Mouse (Mus musculus) heart, embryonic 12.5 days (tissue): Measurements from ENCODE around the gene Zfp978. TPM values are rescaled to one million over a fixed set of nuclear protein-coding genes. Genes with fewer than 3 reads are reported as not detected.
"Not testable (repeated sequence)": the region's sequence is repeated elsewhere in the genome, so short reads cannot be mapped to it uniquely, and the experiment has no call there.

Experiments
- ATAC-seq: fragments of 200-750 bp; cut with Nextera tagmentation; 2 replicates; pipeline ENCODE4 v1.8.0; 2017; ENCODE audit warnings: moderate TSS enrichment, moderate library complexity; ENCODE audit not compliant: insufficient number of reproducible peaks, low FRiP score
- H3K27ac ChIP-seq: fragments of 300-500 bp; sonication (generic); 2 replicates; pipeline ENCODE4 v1.5.1; 2016; ENCODE audit warnings: mild to moderate bottlenecking, moderate library complexity; ENCODE audit not compliant: poor library complexity, severe bottlenecking
- H3K27me3 ChIP-seq: fragments of 300-500 bp; sonication (generic); replicated peaks from 2 replicates; pipeline ENCODE4 v1.6.1; 2016; ENCODE audit warnings: mild to moderate bottlenecking, moderate library complexity
- H3K36me3 ChIP-seq: fragments of 300-500 bp; sonication (generic); 2 replicates; pipeline ENCODE4 v1.6.1; 2016; ENCODE audit warnings: mild to moderate bottlenecking, moderate library complexity
- H3K4me1 ChIP-seq: fragments of 300-500 bp; sonication (generic); replicated peaks from 2 replicates; pipeline ENCODE4 v1.6.1; 2016; ENCODE audit warnings: mild to moderate bottlenecking
- H3K4me2 ChIP-seq: fragments of 300-500 bp; sonication (generic); 2 replicates; pipeline ENCODE4 v1.6.1; 2016; ENCODE audit warnings: mild to moderate bottlenecking, moderate library complexity
- H3K4me3 ChIP-seq: fragments of 300-500 bp; sonication (generic); 2 replicates; pipeline ENCODE4 v1.5.1; 2016; ENCODE audit warnings: mild to moderate bottlenecking
- H3K9ac ChIP-seq: fragments of 300-500 bp; sonication (generic); 2 replicates; pipeline ENCODE4 v1.6.1; 2016; ENCODE audit warnings: mild to moderate bottlenecking, moderate library complexity
- H3K9me3 ChIP-seq: fragments of 300-500 bp; sonication (generic); replicated peaks from 2 replicates; pipeline ENCODE4 v1.6.1; 2016; ENCODE audit warnings: mild to moderate bottlenecking, moderate library complexity
- WGBS: fragments of 180-500 bp; shearing (Covaris S2); methylation state at CpG from one replicate; pipeline ENCODE4 v1.1.7; 2016; 5-methylcytosine and 5-hydroxymethylcytosine counted together
- polyA plus RNA-seq: library from polyadenylated mRNA; unstranded; fragments of >200 nt; fragmentation: Nextera tagmentation; extraction: Ambion mirVana; gene quantifications from 2 replicates; pipeline ENCODE4 v1.2.1, GENCODE M21; 2016

Gene Zfp978
- polyA plus RNA-seq, 1 experiment from 2014 or later, result 0.49 TPM

GRCm38 (mm10) chr4:147343042-147343908, 17.8 kb upstream of the Zfp978 start:
- H3K4me1 ChIP-seq, H3K9ac ChIP-seq, H3K27me3 ChIP-seq, H3K27ac ChIP-seq, H3K36me3 ChIP-seq, H3K4me3 ChIP-seq, H3K4me2 ChIP-seq: not testable (repeated sequence)
- peaks cover 54% of the 10 kb centered on the region for H3K9me3 ChIP-seq
- ATAC-seq, result peak; percentile 89
- WGBS, result 67% methylated on average over 6 of the region's 6 CpGs

- not testable (repeated sequence) for H3K9ac ChIP-seq, H3K36me3 ChIP-seq, H3K4me2 ChIP-seq, ATAC-seq, H3K4me3 ChIP-seq, H3K27ac ChIP-seq, H3K27me3 ChIP-seq, H3K4me1 ChIP-seq
- peaks cover 61% of the 10 kb centered on the region for H3K9me3 ChIP-seq
- WGBS, result 80% methylated on average over 2 of the region's 2 CpGs
Measured at GRCm38 (mm10) chr4:147345061-147345554, 16.0 kb upstream of the Zfp978 start.

GRCm38 (mm10) chr4:147346361-147347035, 14.6 kb upstream of the Zfp978 start:
- H3K27ac ChIP-seq, H3K4me2 ChIP-seq, ATAC-seq, H3K9ac ChIP-seq, H3K36me3 ChIP-seq, H3K27me3 ChIP-seq, H3K4me1 ChIP-seq, H3K4me3 ChIP-seq: not testable (repeated sequence)
- 64% methylated on average over 4 of the region's 4 CpGs for WGBS
- H3K9me3 ChIP-seq, result peaks cover 62% of the 10 kb centered on the region

GRCm38 (mm10) chr4:147347300-147347699, 13.8 kb upstream of the Zfp978 start:
- H3K4me1 ChIP-seq, H3K4me3 ChIP-seq, H3K9ac ChIP-seq, H3K4me2 ChIP-seq, H3K36me3 ChIP-seq, H3K27me3 ChIP-seq, H3K27ac ChIP-seq, ATAC-seq: not testable (repeated sequence)
- H3K9me3 ChIP-seq, result peaks cover 62% of the 10 kb centered on the region
- 62% methylated on average over 4 of the region's 4 CpGs for WGBS

GRCm38 (mm10) chr4:147347880-147348279, 13.2 kb upstream of the Zfp978 start:
- H3K9ac ChIP-seq, H3K4me2 ChIP-seq, H3K36me3 ChIP-seq, ATAC-seq, H3K27me3 ChIP-seq, H3K4me1 ChIP-seq, H3K4me3 ChIP-seq, H3K27ac ChIP-seq: not testable (repeated sequence)
- peaks cover 58% of the 10 kb centered on the region for H3K9me3 ChIP-seq
- WGBS, result 69% methylated on average over 2 of the region's 3 CpGs

- peaks cover 55% of the 10 kb centered on the region for H3K9me3 ChIP-seq
- not testable (repeated sequence) for H3K27ac ChIP-seq, H3K36me3 ChIP-seq, ATAC-seq, H3K4me2 ChIP-seq, H3K9ac ChIP-seq, H3K4me3 ChIP-seq, H3K4me1 ChIP-seq, H3K27me3 ChIP-seq
- WGBS, result 69% methylated on average over 2 of the region's 2 CpGs
Measured at GRCm38 (mm10) chr4:147348401-147348800, 12.7 kb upstream of the Zfp978 start.

- not testable (repeated sequence) for H3K36me3 ChIP-seq, H3K4me2 ChIP-seq, H3K4me3 ChIP-seq, H3K27me3 ChIP-seq, H3K9ac ChIP-seq, H3K4me1 ChIP-seq, H3K27ac ChIP-seq
- peaks cover 51% of the 10 kb centered on the region for H3K9me3 ChIP-seq
- peak; percentile 64; the same call in 1 of the 2 replicates for ATAC-seq
- WGBS, result 81% methylated on average over 18 of the region's 19 CpGs
Measured at GRCm38 (mm10) chr4:147348906-147349686, 12.0 kb upstream of the Zfp978 start.

- H3K4me1 ChIP-seq, H3K4me3 ChIP-seq, H3K27me3 ChIP-seq, H3K36me3 ChIP-seq, H3K27ac ChIP-seq, H3K4me2 ChIP-seq, H3K9ac ChIP-seq: not testable (repeated sequence)
- peaks cover 48% of the 10 kb centered on the region for H3K9me3 ChIP-seq
- ATAC-seq, result 0 out of 2 replicates have a peak, but pooled peaks have one; percentile 45
- 76% methylated on average over 9 of the region's 9 CpGs for WGBS
Measured at GRCm38 (mm10) chr4:147349687-147350415, 11.3 kb upstream of the Zfp978 start.

- H3K9me3 ChIP-seq, result peaks cover 48% of the 10 kb centered on the region
- WGBS, result 73% methylated on average over 2 of the region's 2 CpGs
- not testable (repeated sequence) for H3K27ac ChIP-seq
Measured at GRCm38 (mm10) chr4:147350541-147350940, 10.6 kb upstream of the Zfp978 start.

GRCm38 (mm10) chr4:147351376-147351980, 9.6 kb upstream of the Zfp978 start:
- not testable (repeated sequence) for H3K4me1 ChIP-seq, H3K4me3 ChIP-seq, H3K27ac ChIP-seq, H3K36me3 ChIP-seq, H3K27me3 ChIP-seq, H3K4me2 ChIP-seq, ATAC-seq, H3K9ac ChIP-seq
- H3K9me3 ChIP-seq, result peaks cover 43% of the 10 kb centered on the region
- WGBS, result 75% methylated on average over 11 of the region's 13 CpGs

More at GRCm38 (mm10) chr4:147350541-147350940, 10.6 kb upstream of the Zfp978 start:
- H3K27me3 ChIP-seq, H3K36me3 ChIP-seq, H3K4me1 ChIP-seq, H3K9ac ChIP-seq, H3K4me2 ChIP-seq, H3K4me3 ChIP-seq: not testable (repeated sequence)
- peak; percentile 39; the same call in 1 of the 2 replicates for ATAC-seq
